Mouse (Mus musculus) intestine, embryonic 14.5 days (tissue): ENCODE results near the gene Nxn. TPM values are rescaled to one million over a fixed set of nuclear protein-coding genes. Genes with fewer than 3 reads are reported as not detected.

Source experiments
- ATAC-seq: fragments of 200-750 bp; cut with Nextera tagmentation; replicated peaks from 2 replicates; pipeline ENCODE4 v1.8.0; 2017; ENCODE audit warnings: low read depth, moderate number of reproducible peaks, moderate TSS enrichment, moderate library complexity; ENCODE audit not compliant: low FRiP score, low TSS enrichment
- DNase-seq: peaks from one replicate; pipeline ENCODE4 v3.0.0-alpha.2; 2018; ENCODE audit warnings: low spot score
- H3K27ac ChIP-seq: fragments of 300-500 bp; sonication (generic); 2 replicates; pipeline ENCODE4 v1.5.1; 2014; ENCODE audit warnings: low read depth, mild to moderate bottlenecking, control low read depth
- H3K27me3 ChIP-seq: fragments of 300-500 bp; sonication (generic); replicated peaks from 2 replicates; pipeline ENCODE4 v1.6.1; 2014; ENCODE audit warnings: low read length, control low read depth; ENCODE audit not compliant: control insufficient read depth, insufficient read depth
- H3K36me3 ChIP-seq: fragments of 300-500 bp; sonication (generic); 2 replicates; pipeline ENCODE4 v1.6.1; 2014; ENCODE audit warnings: low read length, control low read depth; ENCODE audit not compliant: control insufficient read depth, insufficient read depth
- H3K4me1 ChIP-seq: fragments of 300-500 bp; sonication (generic); replicated peaks from 2 replicates; pipeline ENCODE4 v1.6.1; 2014; ENCODE audit warnings: low read length, control low read depth, mixed read lengths; ENCODE audit not compliant: control insufficient read depth, insufficient read depth
- H3K4me2 ChIP-seq: fragments of 300-500 bp; sonication (generic); 2 replicates; pipeline ENCODE4 v1.6.1; 2014; ENCODE audit warnings: low read length
- H3K4me3 ChIP-seq: fragments of 300-500 bp; sonication (generic); 2 replicates; pipeline ENCODE4 v1.5.1; 2014; ENCODE audit warnings: low read depth, low read length, control low read depth, mixed read lengths
- H3K9ac ChIP-seq: fragments of 300-500 bp; sonication (generic); 2 replicates; pipeline ENCODE4 v1.6.1; 2014; ENCODE audit warnings: mild to moderate bottlenecking, low read length
- H3K9me3 ChIP-seq: fragments of 300-500 bp; sonication (generic); 2 replicates; pipeline ENCODE4 v1.6.1; 2016; ENCODE audit warnings: low read length, control low read depth; ENCODE audit not compliant: control insufficient read depth
- WGBS: fragments of 180-500 bp; shearing (Covaris S2); extraction: QIAGEN DNeasy Blood & Tissue Kit; methylation state at CpG from one replicate; pipeline ENCODE4 v1.1.7; 2014; 5-methylcytosine and 5-hydroxymethylcytosine counted together
- polyA plus RNA-seq: library from polyadenylated mRNA; unstranded; fragments of >200 nt; fragmentation: Nextera tagmentation; extraction: Ambion mirVana; gene quantifications from 2 replicates; pipeline ENCODE4 v1.2.1, GENCODE M21; 2014

Gene Nxn
- polyA plus RNA-seq, 1 experiment from 2014 or later: 45.8 TPM

- 67% methylated on average over 10 of the region's 10 CpGs for WGBS
- DNase-seq: no peak
- Histone ChIP-seq H3K4me1 (0 out of 2 replicates have a peak, but pooled peaks cover 4% of the 10 kb centered on the region), H3K27ac (no peak overlapping the region), H3K4me2 (no peak overlapping the region), H3K36me3 (peaks cover 41% of the 10 kb centered on the region), H3K27me3 (no peaks in the 10 kb centered on the region), H3K4me3 (no peak overlapping the region), H3K9me3 (no peaks in the 10 kb centered on the region), H3K9ac (no peak overlapping the region)
- no peak for ATAC-seq
Measured at GRCm38 (mm10) chr11:76260208-76261050, 138.5 kb downstream of the Nxn start.

- Histone ChIP-seq H3K4me2 (no peak overlapping the region), H3K27me3 (no peaks in the 10 kb centered on the region), H3K36me3 (peaks cover 41% of the 10 kb centered on the region), H3K4me1 (0 out of 2 replicates have a peak, but pooled peaks cover 4% of the 10 kb centered on the region), H3K9ac (no peak overlapping the region), H3K4me3 (no peak overlapping the region), H3K9me3 (no peaks in the 10 kb centered on the region), H3K27ac (no peak overlapping the region)
- DNase-seq (no peak), ATAC-seq (no peak)
- WGBS: 81% methylated on average over 5 of the region's 6 CpGs
Measured at GRCm38 (mm10) chr11:76258511-76258910, 140.4 kb downstream of the Nxn start.

- Histone ChIP-seq H3K36me3 (peaks cover 38% of the 10 kb centered on the region), H3K4me3 (no peak overlapping the region), H3K27me3 (no peaks in the 10 kb centered on the region), H3K9ac (no peak overlapping the region), H3K27ac (no peak overlapping the region), H3K4me2 (no peak overlapping the region), H3K9me3 (no peaks in the 10 kb centered on the region), H3K4me1 (no peaks in the 10 kb centered on the region)
- no peak for ATAC-seq
- WGBS: 63% methylated on average over 4 of the region's 4 CpGs
- DNase-seq: no peak
Measured at GRCm38 (mm10) chr11:76257386-76257785, 141.6 kb downstream of the Nxn start.

GRCm38 (mm10) chr11:76256129-76256528 lies 142.8 kb downstream of the Nxn start:
- Histone ChIP-seq H3K9me3 (no peaks in the 10 kb centered on the region), H3K9ac (no peak overlapping the region), H3K4me1 (no peaks in the 10 kb centered on the region), H3K4me2 (no peak overlapping the region), H3K4me3 (no peak overlapping the region), H3K36me3 (peaks cover 30% of the 10 kb centered on the region), H3K27ac (no peak overlapping the region), H3K27me3 (no peaks in the 10 kb centered on the region)
- ATAC-seq (no peak), DNase-seq (no peak)
- 27% methylated on average over 5 of the region's 5 CpGs for WGBS

GRCm38 (mm10) chr11:76255431-76256001 lies 143.4 kb downstream of the Nxn start:
- DNase-seq: no peak
- H3K27ac ChIP-seq: no peak overlapping the region
- peaks cover 30% of the 10 kb centered on the region for H3K36me3 ChIP-seq

GRCm38 (mm10) chr11:76253918-76254264 lies 145.0 kb downstream of the Nxn start:
- Histone ChIP-seq H3K27ac (peak overlapping the region; percentile 36; the same call in 1 of the 2 replicates), H3K9me3 (no peaks in the 10 kb centered on the region), H3K9ac (no peak overlapping the region), H3K4me2 (no peak overlapping the region), H3K27me3 (no peaks in the 10 kb centered on the region), H3K4me3 (no peak overlapping the region), H3K36me3 (peaks cover 34% of the 10 kb centered on the region), H3K4me1 (no peaks in the 10 kb centered on the region)
- DNase-seq (no peak), ATAC-seq (0 out of 2 replicates have a peak, but pooled peaks have one; percentile 38)
- 67% methylated on average over 4 of the region's 4 CpGs for WGBS

More at GRCm38 (mm10) chr11:76255431-76256001, 143.4 kb downstream of the Nxn start:
- 76% methylated on average over 4 of the region's 4 CpGs for WGBS
- no peak for ATAC-seq
- Histone ChIP-seq H3K9ac (no peak overlapping the region), H3K4me1 (no peaks in the 10 kb centered on the region), H3K9me3 (no peaks in the 10 kb centered on the region), H3K4me3 (no peak overlapping the region), H3K27me3 (no peaks in the 10 kb centered on the region), H3K4me2 (no peak overlapping the region)

- Histone ChIP-seq H3K27me3 (no peaks in the 10 kb centered on the region), H3K4me1 (no peaks in the 10 kb centered on the region), H3K36me3 (peaks cover 35% of the 10 kb centered on the region), H3K9ac (no peak overlapping the region), H3K4me3 (no peak overlapping the region), H3K9me3 (no peaks in the 10 kb centered on the region), H3K27ac (peak overlapping the region; percentile 36; the same call in 1 of the 2 replicates), H3K4me2 (no peak overlapping the region)
- DNase-seq (peak; percentile 97), ATAC-seq (peak; percentile 78; the same call in 1 of the 2 replicates)
- WGBS: 52% methylated on average over 5 of the region's 5 CpGs
Measured at GRCm38 (mm10) chr11:76253145-76253917, 145.6 kb downstream of the Nxn start.

- H3K27ac ChIP-seq: no peak overlapping the region
- no peak overlapping the region for H3K4me2 ChIP-seq
- peaks cover 32% of the 10 kb centered on the region for H3K36me3 ChIP-seq
- H3K27me3 ChIP-seq: no peaks in the 10 kb centered on the region
- DNase-seq: no peak
- WGBS: 56% methylated on average over 3 of the region's 3 CpGs
- H3K4me1 ChIP-seq: no peaks in the 10 kb centered on the region
- no peaks in the 10 kb centered on the region for H3K9me3 ChIP-seq
- H3K9ac ChIP-seq: no peak overlapping the region
- H3K4me3 ChIP-seq: no peak overlapping the region
- no peak for ATAC-seq
Measured at GRCm38 (mm10) chr11:76252036-76252435, 146.9 kb downstream of the Nxn start.
